Mouse (Mus musculus) kidney, postnatal 25 days (tissue): Measurements from ENCODE around the gene Dnaic1.
A peak's percentile ranks its signal among the peaks of the same experiment; 100 is the strongest.
"Not testable (repeated sequence)": the region's sequence is repeated elsewhere in the genome, so short reads cannot be mapped to it uniquely, and the experiment has no call there.

Experiments used
- DNase-seq, 2 experiments: peaks; one replicate each; pipeline ENCODE4 v3.0.0; 2021; ENCODE audit warnings: mixed read lengths in 2 of 2

Dnaic1 gene

DNA sequence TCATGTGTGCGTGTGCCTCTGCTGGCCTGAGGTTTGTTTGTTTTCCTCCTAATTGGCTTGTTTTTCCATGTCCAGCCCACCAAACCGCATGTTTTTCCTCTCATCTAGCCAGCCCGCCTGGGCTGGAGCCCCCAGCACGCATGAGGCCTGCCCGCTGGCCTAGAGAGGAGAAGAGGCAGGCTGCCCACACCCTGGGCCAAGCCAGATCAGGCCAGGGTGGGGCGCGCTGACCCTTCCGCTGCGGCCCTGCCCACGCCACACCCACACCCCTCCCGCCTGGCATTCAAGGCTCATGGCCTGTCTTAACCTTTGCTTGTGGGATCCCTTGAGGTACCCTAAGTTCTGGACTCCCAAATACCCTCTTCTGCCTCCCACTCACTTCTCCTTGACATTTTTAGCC is 97.1 kb downstream of the Dnaic1 start:
- DNase-seq = no peak

DNA sequence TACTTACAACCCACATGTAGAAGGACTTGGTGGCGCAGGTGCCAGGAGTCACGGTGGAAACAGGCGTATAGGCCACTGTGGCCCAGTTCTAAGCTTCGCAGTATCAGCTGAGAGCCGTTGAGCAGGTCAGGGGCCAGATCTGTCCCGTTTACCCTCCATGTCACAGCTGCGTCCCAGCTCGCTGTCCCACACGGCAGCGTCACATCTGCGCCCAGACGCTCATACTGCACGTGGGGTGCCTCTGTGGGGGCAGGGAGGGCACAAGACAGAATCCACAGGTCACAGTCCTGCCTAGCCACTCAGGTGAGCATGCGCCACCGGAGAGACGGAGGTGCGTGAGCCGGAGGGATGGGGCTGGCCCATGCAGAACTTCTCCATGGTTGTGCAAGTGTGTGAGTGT is 101.3 kb downstream of the Dnaic1 start:
- DNase-seq = no peak

DNA sequence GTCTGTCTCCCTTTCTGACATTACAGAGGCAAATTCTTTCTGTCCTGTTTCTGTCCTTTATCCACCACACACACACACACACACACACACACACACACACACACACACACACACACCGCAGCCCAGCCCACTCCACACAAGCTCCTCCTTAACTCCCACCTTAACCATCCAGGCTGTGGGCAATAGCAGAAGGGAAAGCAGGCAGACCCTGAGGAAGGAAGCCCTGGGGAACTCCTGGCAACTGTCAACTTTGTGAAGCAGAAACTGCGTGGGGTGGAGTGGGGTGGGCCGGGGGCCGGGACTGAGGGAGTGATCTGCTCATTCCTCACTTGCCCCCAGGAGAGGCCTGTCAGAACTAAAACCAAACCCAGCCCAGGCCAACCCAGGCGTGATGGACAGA is 101.9 kb downstream of the Dnaic1 start:
- no peak for DNase-seq

GRCm38 (mm10) chr4:41671963-41672480 is 102.4 kb downstream of the Dnaic1 start:
- no peak for DNase-seq

DNA sequence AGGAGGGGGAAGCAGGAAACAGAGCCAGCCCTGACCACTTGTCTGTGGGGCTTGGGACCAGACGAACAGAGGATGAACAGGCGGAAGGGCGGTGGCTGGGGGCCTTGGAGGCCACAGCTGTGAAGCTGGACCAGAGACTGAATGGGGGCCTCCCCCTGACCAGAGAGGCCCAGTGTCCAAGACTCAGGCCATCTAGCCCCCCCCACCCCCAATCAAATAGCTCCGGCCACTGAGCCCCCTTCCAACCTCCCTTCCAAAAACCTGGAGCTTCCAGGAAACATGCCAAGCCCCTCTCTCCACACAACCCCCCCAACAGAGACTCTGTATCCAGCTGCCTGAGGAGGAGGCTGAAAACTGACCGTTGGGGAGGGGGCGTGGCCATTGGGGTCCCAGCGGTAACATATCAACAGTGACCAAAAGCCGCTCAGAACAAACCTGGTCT is 103.0 kb downstream of the Dnaic1 start:
- DNase-seq = no peak

- DNase-seq = no peak
These were observed 103.6 kb downstream of the Dnaic1 start for GRCm38 (mm10) chr4:41673186-41673585.

DNA sequence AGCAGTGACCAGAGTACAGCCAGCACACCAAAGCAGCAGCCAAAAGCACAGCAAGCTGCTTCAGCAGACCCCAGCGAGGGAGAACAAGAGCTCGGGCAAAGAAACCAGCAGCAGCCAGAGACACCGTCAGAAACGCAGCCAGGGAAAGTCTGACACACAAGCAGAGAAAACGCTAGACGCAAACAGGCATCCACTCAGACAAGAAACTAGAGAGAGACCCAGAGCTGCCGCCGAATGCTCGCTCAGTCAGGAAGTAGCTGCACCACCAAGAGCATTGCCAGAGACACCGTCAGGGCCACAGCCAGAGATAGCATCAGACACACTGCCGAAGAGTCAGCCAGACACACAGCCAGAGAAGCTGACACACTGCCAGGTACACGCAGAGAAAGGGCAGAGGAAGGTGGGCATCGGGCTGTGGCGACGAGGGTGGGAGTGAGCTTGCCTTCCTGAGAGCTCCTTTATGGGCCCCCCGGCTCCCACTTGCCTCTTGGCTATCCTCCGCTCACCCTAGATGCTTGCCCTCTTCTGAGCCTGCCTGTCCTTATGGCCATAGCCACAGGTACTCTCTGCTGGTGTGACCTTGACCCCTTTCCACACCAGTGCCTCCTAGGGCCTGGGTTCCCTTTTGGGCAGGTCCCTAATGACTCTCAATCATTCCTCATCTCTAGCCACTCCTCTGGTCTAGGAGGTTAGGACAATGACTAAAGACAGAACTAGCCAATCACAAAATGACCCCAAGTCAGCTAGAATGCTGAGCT is 106.9 kb downstream of the Dnaic1 start:
- peak; percentile 11 to 41 for DNase-seq

GRCm38 (mm10) chr4:41677006-41677629 is 107.5 kb downstream of the Dnaic1 start:
- peak; percentile 47 to 86 for DNase-seq

DNA sequence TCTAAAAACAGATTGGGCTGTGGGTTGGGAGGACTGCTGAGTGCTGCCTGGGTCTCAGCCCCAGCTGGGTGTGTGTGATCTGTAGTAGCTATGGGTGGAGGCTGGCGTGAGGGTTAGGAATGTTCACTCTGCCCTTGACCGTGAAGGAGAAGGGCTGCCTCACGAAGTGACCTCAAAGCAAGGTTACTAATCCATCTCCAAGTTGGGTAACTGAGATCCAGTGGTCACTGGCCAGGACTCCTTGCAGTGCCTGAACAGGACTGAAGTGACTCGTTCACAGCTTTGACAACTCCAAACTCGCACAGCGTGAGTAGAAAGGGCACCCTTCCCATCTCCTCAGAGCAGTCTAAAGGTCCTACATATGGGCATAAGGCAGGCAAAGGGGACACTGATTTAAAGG is 109.3 kb downstream of the Dnaic1 start:
- peak in 1 of 2 experiments; percentile 46 for DNase-seq

GRCm38 (mm10) chr4:41679291-41679690 is 109.7 kb downstream of the Dnaic1 start:
- peak in 1 of 2 experiments; percentile 37 for DNase-seq

GRCm38 (mm10) chr4:41681176-41681575 is 111.6 kb downstream of the Dnaic1 start:
- no peak for DNase-seq

DNA sequence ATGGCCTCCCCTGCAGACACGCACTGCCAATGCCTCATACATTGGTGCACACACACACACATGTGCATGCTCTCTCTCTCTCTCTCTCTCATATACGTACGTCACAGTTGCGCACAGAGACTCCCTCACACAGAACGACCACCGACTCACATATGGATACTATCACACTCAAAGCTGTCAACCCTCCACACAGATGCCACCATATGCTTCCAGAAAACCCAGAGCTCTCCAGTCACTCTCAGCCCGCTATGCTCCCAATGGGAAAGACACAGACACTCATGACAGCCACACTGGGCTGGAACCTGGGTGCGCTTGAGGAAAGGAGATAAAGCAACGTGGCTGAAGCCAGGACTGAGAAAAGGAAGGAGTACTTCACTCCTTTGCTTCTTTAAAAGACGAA is 112.4 kb downstream of the Dnaic1 start:
- DNase-seq = no peak

DNA sequence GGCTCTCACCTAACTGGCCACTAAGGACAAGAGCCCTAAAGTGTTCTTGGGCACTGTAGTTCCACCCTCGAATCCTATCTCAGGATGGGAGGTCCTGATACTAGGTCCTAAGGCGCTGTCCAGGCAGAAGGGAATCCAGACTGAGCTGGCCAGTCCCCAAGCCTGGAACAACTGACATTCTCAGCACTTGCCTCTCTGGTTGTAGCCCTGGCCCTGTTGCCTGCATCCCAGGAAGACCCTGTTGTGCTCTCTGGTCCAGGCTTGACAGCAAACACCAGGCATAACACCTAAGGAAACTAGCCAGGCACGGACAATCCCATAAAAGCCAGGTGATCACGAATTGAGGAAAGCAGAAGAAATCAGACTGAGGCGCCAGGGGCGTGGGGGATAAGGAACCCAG is 113.2 kb downstream of the Dnaic1 start:
- DNase-seq = no peak

- peak in 1 of 2 experiments; percentile 25 for DNase-seq
These were observed 113.7 kb downstream of the Dnaic1 start for GRCm38 (mm10) chr4:41683303-41683702.

DNA sequence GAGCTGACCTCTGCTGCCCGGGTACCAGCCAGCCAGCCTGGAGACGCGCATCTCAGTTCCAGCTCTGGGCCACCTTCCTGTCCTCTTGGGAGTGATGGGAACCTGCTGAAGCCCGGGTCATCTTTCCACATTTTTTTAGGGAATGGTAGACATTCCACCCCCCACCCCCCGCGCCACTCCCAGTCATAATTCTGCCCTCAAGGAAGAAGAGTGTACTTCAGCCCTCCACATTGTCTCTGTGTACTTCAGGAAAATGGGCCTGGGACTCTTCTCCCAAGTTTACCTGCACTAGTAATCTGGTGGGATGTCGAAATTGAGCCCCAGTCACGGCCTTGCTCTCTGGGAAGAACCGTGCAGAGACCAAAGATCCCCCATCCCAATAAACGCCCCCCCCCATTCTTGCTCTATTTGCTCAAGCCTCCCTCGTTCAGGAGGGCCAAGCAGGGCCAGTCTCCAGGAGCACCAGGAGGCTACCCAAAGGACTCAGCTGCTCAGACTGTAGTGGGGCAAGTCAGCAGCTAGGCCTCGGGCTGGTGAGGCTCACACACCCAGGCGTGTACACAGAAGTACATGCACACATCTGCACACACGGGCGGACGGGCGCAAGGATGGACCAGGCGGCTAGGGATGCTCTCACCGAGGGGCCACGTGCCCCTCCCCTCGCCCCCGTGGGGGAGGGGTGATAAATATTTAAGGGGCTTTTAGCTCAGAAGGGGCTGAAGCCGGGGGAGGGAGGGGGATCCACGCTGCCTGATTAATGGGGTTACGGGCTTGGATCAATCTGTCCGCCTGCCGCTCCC is 114.8 kb downstream of the Dnaic1 start:
- DNase-seq = not testable (repeated sequence)

GRCm38 (mm10) chr4:41684931-41685453 is 115.4 kb downstream of the Dnaic1 start:
- DNase-seq = not testable (repeated sequence)

DNA sequence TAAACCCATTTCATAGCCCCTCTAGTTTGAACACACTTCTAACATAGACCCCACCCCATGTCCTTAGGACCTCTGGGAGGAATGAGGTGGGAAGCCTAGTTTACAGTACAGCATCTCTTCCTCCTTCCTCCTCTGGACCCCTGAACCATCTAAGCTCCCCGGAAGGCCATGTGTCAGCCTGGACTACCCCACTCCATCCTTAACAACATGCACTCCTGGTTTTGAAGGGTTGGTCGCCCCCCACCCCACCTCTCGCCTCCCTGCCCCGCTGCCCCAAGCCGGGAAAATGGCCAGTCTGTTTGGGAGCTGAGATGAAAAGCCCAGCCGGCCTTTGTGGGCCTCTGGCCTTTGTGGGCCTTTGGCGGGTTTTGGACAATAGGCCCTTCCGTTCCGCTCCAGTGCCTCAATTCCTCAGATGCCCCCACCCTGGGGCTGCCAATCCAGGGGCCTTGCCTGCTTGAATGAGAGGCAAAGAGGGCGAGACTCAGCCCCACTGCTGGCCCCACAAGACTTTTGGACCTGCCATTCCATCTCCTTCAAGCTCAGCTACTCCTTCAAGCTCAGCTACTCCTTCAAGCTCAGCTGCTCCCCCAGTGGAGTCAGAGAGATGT is 116.4 kb downstream of the Dnaic1 start:
- not testable (repeated sequence) for DNase-seq
